Mouse (Mus musculus): ENCODE measurements around the gene Usp39.

Usp39 gene

GRCm38 (mm10) chr6:72352636-72353405 is 7.8 kb upstream of the Usp39 start:
- DNase-seq (ENCODE audit: low read depth, low spot score) = no peak

GRCm38 (mm10) chr6:72350214-72350613 is 5.2 kb upstream of the Usp39 start:
- no peak for DNase-seq (ENCODE audit: low read depth, low spot score)

GRCm38 (mm10) chr6:72348411-72348810 is 3.4 kb upstream of the Usp39 start:
- DNase-seq (ENCODE audit: low read depth, low spot score) = no peak

GRCm38 (mm10) chr6:72347166-72347941 is 2.4 kb upstream of the Usp39 start, which contains the start of gene 0610030E20Rik:
TSS of gene 0610030E20Rik (plus strand) at chr6:72347317.
- peak; percentile 70 for DNase-seq (ENCODE audit: low read depth, low spot score)

- no peak for DNase-seq (ENCODE audit: low read depth, low spot score)
These were observed 1.3 kb upstream of the Usp39 start for GRCm38 (mm10) chr6:72346261-72346660.

- no peak for DNase-seq (ENCODE audit: low read depth, low spot score)
These were observed 649 bp upstream of the Usp39 start for GRCm38 (mm10) chr6:72345633-72346032.

GRCm38 (mm10) chr6:72344396-72345073 is 449 bp downstream of the Usp39 start:
- no peak for DNase-seq (ENCODE audit: low read depth, low spot score)

- DNase-seq (ENCODE audit: low read depth, low spot score) = no peak
These were observed 4.5 kb downstream of the Usp39 start for GRCm38 (mm10) chr6:72340481-72340880.

GRCm38 (mm10) chr6:72333111-72333510 is 11.9 kb downstream of the Usp39 start:
- DNase-seq (ENCODE audit: low read depth, low spot score) = no peak

- no peak for DNase-seq (ENCODE audit: low read depth, low spot score)
These were observed 14.9 kb downstream of the Usp39 start for GRCm38 (mm10) chr6:72330133-72330532.

GRCm38 (mm10) chr6:72329019-72329418 is 16.0 kb downstream of the Usp39 start:
- DNase-seq (ENCODE audit: low read depth, low spot score) = no peak

GRCm38 (mm10) chr6:72326274-72326673 is 18.7 kb downstream of the Usp39 start:
- peak; percentile 40 for DNase-seq (ENCODE audit: low read depth, low spot score)

GRCm38 (mm10) chr6:72323786-72324508 is 21.0 kb downstream of the Usp39 start:
- DNase-seq (ENCODE audit: low read depth, low spot score) = no peak

GRCm38 (mm10) chr6:72322936-72323335 is 22.0 kb downstream of the Usp39 start:
- DNase-seq (ENCODE audit: low read depth, low spot score) = peak; percentile 59

GRCm38 (mm10) chr6:72319019-72319418 is 26.0 kb downstream of the Usp39 start:
- peak; percentile 69 for DNase-seq (ENCODE audit: low read depth, low spot score)

- no peak for DNase-seq (ENCODE audit: low read depth, low spot score)
These were observed 26.5 kb downstream of the Usp39 start for GRCm38 (mm10) chr6:72318440-72318839.

- peak; percentile 39 for DNase-seq (ENCODE audit: low read depth, low spot score)
These were observed 28.9 kb downstream of the Usp39 start for GRCm38 (mm10) chr6:72316044-72316443.

- no peak for DNase-seq (ENCODE audit: low read depth, low spot score)
These were observed 29.6 kb downstream of the Usp39 start for GRCm38 (mm10) chr6:72315384-72315783.

GRCm38 (mm10) chr6:72313124-72313867 is 31.7 kb downstream of the Usp39 start:
- DNase-seq (ENCODE audit: low read depth, low spot score) = no peak

- DNase-seq (ENCODE audit: low read depth, low spot score) = no peak
These were observed 32.8 kb downstream of the Usp39 start for GRCm38 (mm10) chr6:72312198-72312597.

GRCm38 (mm10) chr6:72303510-72303909 is 41.5 kb downstream of the Usp39 start:
- no peak for DNase-seq (ENCODE audit: low read depth, low spot score)

Data from ZHBTc4 (cell line).